Mouse (Mus musculus) neural tube, embryonic 11.5 days (tissue): ENCODE data around the gene D930007J09Rik. TPM values are rescaled to one million over a fixed set of nuclear protein-coding genes. Genes with fewer than 3 reads are reported as not detected.

Source experiments
- ATAC-seq: fragments of 200-750 bp; cut with Nextera tagmentation; 2 replicates; pipeline ENCODE4 v1.8.0; 2017; ENCODE audit warnings: moderate number of reproducible peaks, mild to moderate bottlenecking, moderate TSS enrichment, moderate library complexity; ENCODE audit not compliant: insufficient read depth, low FRiP score, low TSS enrichment
- DNase-seq: peaks from one replicate; pipeline ENCODE4 v3.0.0-alpha.2; 2015; ENCODE audit warnings: low spot score
- H3K27ac ChIP-seq: fragments of 300-500 bp; sonication (generic); 2 replicates; pipeline ENCODE4 v1.5.1; 2014; ENCODE audit warnings: low read depth, mild to moderate bottlenecking, low read length
- H3K27me3 ChIP-seq: fragments of 300-500 bp; sonication (generic); 2 replicates; pipeline ENCODE4 v1.6.1; 2014; ENCODE audit warnings: mild to moderate bottlenecking, low read length, mixed read lengths; ENCODE audit not compliant: control insufficient read depth, insufficient read depth
- H3K36me3 ChIP-seq: fragments of 300-500 bp; sonication (generic); 2 replicates; pipeline ENCODE4 v1.6.1; 2014; ENCODE audit warnings: mild to moderate bottlenecking, low read length, moderate library complexity, mixed read lengths; ENCODE audit not compliant: control insufficient read depth, insufficient read depth
- H3K4me1 ChIP-seq: fragments of 300-500 bp; sonication (generic); 2 replicates; pipeline ENCODE4 v1.6.1; 2014; ENCODE audit warnings: low read length, mixed read lengths; ENCODE audit not compliant: control insufficient read depth, insufficient read depth
- H3K4me2 ChIP-seq: fragments of 300-500 bp; sonication (generic); 2 replicates; pipeline ENCODE4 v1.6.1; 2014; ENCODE audit warnings: low read depth, mild to moderate bottlenecking, moderate library complexity
- H3K4me3 ChIP-seq: fragments of 300-500 bp; sonication (generic); 2 replicates; pipeline ENCODE4 v1.5.1; 2014; ENCODE audit warnings: low read depth, low read length
- H3K9ac ChIP-seq: fragments of 300-500 bp; sonication (generic); 2 replicates; pipeline ENCODE4 v1.6.1; 2014; ENCODE audit warnings: mild to moderate bottlenecking, low read length
- H3K9me3 ChIP-seq: fragments of 300-500 bp; sonication (generic); 2 replicates; pipeline ENCODE4 v1.6.1; 2016; ENCODE audit warnings: low read length; ENCODE audit not compliant: control insufficient read depth
- WGBS: fragments of 180-500 bp; shearing (Covaris S2); extraction: QIAGEN DNeasy Blood & Tissue Kit; methylation state at CpG from one replicate; pipeline ENCODE4 v1.1.7; 2014; 5-methylcytosine and 5-hydroxymethylcytosine counted together
- polyA plus RNA-seq: library from polyadenylated mRNA; unstranded; fragments of >200 nt; fragmentation: Nextera tagmentation; extraction: Ambion mirVana; gene quantifications from 2 replicates; pipeline ENCODE4 v1.2.1, GENCODE M21; 2014

D930007J09Rik gene
- polyA plus RNA-seq, 1 experiment from 2014 or later, result not detected

DNA sequence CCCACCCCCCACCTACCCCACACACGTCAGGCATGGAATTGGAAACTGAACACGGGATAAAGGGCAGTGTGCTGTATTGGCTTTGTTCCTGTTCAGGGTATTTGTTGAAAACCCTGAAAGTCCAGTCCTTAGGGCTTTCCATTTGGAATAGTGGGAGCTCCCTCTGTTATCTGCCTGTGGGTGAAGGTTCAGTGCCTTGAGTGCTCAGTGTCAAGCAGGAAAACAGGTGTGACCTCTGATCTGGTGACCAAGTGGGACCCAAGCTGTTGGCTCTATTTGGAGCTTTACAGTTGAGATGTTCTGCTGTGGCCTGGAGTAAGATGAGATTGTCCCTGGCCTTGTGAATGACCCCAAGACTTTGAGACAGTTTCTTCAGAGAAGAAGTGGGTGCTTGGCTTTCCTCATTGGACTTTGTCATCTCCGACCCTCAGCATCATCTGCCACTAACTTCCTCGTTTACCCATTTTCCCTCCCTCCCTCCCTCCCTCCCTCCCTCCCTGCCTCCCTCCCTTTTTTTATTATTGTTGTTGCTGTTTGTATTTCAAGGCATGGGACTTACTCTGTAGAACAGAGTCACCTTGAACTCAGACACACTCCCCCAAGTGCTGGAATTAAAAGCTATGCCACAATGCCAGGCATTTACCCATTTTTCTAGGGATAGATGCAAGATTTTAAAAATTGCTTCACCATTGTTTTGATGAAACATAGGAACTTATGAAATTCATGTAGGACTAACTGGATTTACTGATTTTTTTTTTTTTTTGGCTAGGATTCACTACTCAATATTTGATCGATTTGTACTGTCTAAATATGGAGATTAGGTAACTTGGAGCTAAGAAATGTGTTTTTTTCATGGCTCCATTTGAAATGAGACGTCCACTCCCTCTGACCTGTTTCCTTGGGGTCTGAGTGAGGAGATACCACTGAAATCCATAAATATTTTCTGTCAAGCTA, 22.0 kb upstream of the D930007J09Rik start:
- WGBS, result 79% methylated on average over 6 of the region's 6 CpGs
- no peaks in the 10 kb centered on the region for H3K27me3 ChIP-seq
- ATAC-seq, result no peak
- H3K4me2 ChIP-seq, result no peak overlapping the region
- no peak overlapping the region for H3K9ac ChIP-seq
- H3K9me3 ChIP-seq, result no peaks in the 10 kb centered on the region
- no peak overlapping the region for H3K27ac ChIP-seq
- DNase-seq, result no peak
- H3K4me3 ChIP-seq, result no peak overlapping the region
- no peaks in the 10 kb centered on the region for H3K4me1 ChIP-seq
- peaks cover 5% of the 10 kb centered on the region; the same call in 1 of the 2 replicates for H3K36me3 ChIP-seq

DNA sequence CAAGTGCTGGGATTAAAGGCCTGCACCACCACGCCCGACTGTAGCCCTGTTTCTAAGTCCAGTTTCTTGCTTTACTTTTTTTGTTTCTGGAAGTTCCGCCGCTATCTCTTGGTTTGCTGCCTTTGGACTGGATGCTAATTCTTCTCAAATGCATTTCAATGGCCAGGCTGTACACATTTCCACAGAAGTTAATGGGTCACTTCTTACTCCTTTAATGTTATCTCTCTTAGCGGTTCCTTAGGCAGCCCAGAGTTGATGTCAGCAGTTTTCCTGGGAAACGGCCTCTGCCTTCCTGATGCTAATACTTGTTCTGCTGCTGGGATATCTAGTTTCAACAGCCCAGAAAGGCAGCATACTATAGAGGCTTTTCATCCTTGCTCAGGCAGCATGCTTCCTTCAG, 20.5 kb upstream of the D930007J09Rik start:
- no peak overlapping the region for H3K4me3 ChIP-seq
- ATAC-seq, result no peak
- H3K27ac ChIP-seq, result no peak overlapping the region
- H3K27me3 ChIP-seq, result no peaks in the 10 kb centered on the region
- H3K9me3 ChIP-seq, result no peaks in the 10 kb centered on the region
- H3K4me1 ChIP-seq, result no peaks in the 10 kb centered on the region
- no peak for DNase-seq
- no peak overlapping the region for H3K4me2 ChIP-seq
- WGBS, result 89% methylated on average over 6 of the region's 6 CpGs
- H3K9ac ChIP-seq, result no peak overlapping the region
- H3K36me3 ChIP-seq, result peaks cover 5% of the 10 kb centered on the region

DNA sequence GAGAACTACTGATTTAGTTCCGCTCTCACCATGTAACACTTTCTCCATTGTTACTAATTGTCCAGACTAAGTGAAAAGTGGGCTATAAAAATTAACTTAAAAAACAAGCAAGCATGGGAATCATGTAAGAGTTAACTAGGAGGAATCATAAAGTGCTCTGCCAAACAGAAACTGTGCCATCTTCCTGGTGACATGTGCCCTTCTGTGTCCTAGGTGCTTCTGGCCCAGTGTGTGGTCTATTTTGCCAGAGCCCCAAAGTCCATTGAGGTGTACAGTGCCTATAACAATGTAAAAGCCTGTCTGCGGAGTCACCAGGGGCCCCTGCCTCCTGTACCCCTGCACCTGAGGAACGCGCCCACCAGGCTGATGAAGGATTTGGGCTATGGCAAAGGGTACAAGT, 19.0 kb upstream of the D930007J09Rik start:
- Histone ChIP-seq H3K27me3 (no peaks in the 10 kb centered on the region), H3K4me1 (no peaks in the 10 kb centered on the region), H3K9me3 (no peaks in the 10 kb centered on the region), H3K4me2 (no peak overlapping the region), H3K9ac (no peak overlapping the region), H3K4me3 (no peak overlapping the region), H3K27ac (no peak overlapping the region), H3K36me3 (peaks cover 6% of the 10 kb centered on the region)
- no peak for ATAC-seq
- WGBS, result 96% methylated on average over 4 of the region's 4 CpGs
- DNase-seq, result no peak

DNA sequence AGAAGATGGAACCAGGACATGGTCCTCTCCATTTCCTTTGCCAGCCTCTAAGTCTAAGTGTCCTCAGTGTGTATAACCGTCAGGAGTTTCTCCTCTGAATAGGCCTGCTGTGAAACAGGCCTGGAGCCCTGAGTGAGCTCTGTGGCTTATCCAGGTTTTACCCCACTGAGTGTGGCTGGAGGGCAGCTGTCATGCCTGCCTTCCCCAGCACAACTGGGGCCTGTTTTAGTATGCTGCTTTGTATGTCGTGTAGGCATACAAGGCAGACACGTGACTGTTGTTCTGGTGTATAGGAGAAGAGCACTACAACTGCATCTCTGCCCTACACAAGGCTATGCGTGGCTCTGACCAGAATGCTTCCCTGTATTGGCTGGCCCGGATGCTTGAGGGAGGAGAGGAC, 17.3 kb upstream of the D930007J09Rik start:
- Histone ChIP-seq H3K4me3 (no peak overlapping the region), H3K4me2 (no peak overlapping the region), H3K9me3 (no peaks in the 10 kb centered on the region), H3K27ac (no peak overlapping the region), H3K27me3 (no peaks in the 10 kb centered on the region), H3K4me1 (no peaks in the 10 kb centered on the region), H3K36me3 (peaks cover 6% of the 10 kb centered on the region), H3K9ac (no peak overlapping the region)
- WGBS, result 94% methylated on average over 5 of the region's 5 CpGs
- DNase-seq, result no peak
- ATAC-seq, result no peak

DNA sequence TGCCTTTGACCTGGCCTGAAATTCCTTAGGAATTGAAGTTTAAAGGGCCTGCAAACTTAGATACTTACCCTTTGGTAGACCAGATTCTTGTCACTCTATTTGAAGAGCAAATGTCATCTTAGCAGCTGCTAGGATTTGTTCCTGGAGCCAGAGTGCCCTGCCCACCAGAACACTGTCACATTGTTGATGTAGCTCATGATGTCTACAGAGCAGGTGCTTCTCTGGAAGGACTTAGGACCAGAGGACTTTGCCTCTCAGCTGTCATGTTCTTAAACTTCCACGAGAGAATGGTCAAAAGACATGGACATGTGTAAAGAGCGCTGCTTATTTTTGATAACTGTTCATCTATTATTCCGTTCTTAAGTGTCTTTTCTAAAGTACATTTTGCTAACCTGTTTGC, 16.6 kb upstream of the D930007J09Rik start:
- ATAC-seq, result no peak
- Histone ChIP-seq H3K4me3 (no peak overlapping the region), H3K9ac (no peak overlapping the region), H3K4me2 (no peak overlapping the region), H3K27ac (no peak overlapping the region), H3K27me3 (no peaks in the 10 kb centered on the region), H3K36me3 (peaks cover 6% of the 10 kb centered on the region), H3K4me1 (no peaks in the 10 kb centered on the region), H3K9me3 (no peaks in the 10 kb centered on the region)
- DNase-seq, result no peak
- WGBS, result 95% methylated on average over 3 of the region's 3 CpGs

DNA sequence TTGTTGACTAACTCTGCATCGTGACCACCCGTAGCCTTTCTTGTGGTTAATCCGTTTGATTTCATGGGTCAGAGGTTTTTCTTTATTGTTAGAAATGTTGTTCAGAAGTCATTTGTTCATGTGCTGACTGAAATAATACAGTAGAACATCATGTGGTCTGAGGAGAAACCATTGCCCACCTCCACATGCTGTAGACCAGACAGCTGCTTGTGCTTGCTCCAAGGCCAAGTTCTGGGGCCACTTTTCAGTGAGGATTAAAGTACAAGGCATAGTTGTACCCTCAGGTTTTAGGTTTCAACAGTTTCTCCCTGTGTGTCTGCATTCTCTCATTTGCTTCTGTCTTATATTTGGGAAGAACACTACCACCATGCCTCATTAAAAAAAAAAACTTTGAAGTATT, 5.0 kb upstream of the D930007J09Rik start:
- H3K27me3 ChIP-seq, result no peaks in the 10 kb centered on the region
- H3K9me3 ChIP-seq, result no peaks in the 10 kb centered on the region
- ATAC-seq (no peak), DNase-seq (no peak)
- no peak overlapping the region for H3K4me2 ChIP-seq
- H3K4me1 ChIP-seq, result no peaks in the 10 kb centered on the region
- 79% methylated on average over 3 of the region's 3 CpGs for WGBS
- peaks cover 2% of the 10 kb centered on the region; the same call in 1 of the 2 replicates for H3K36me3 ChIP-seq
- no peak overlapping the region for H3K9ac ChIP-seq
- H3K4me3 ChIP-seq, result no peak overlapping the region
- no peak overlapping the region for H3K27ac ChIP-seq

DNA sequence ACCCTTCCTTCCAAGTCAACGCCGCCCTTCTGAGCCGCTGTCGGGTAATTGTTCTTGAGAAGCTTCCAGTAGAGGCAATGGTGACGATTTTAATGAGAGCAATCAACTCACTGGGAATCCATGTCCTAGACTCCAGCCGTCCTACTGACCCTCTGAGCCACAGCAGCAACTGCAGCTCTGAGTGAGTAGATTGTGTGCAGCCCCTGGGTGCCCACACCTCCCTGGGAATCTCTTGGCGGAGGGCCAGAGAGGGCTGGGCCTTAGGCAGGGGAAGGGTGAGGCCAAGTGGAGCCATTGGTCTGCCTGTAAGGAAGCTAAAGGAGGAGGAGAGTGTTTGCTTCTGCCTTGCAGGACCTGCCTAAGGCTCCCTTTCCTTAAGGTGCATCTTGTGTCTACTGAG, 4.2 kb upstream of the D930007J09Rik start:
- Histone ChIP-seq H3K27ac (no peak overlapping the region), H3K4me1 (no peaks in the 10 kb centered on the region), H3K9me3 (no peaks in the 10 kb centered on the region), H3K27me3 (no peaks in the 10 kb centered on the region), H3K36me3 (peaks cover 2% of the 10 kb centered on the region; the same call in 1 of the 2 replicates), H3K9ac (no peak overlapping the region), H3K4me3 (no peak overlapping the region), H3K4me2 (no peak overlapping the region)
- DNase-seq (no peak), ATAC-seq (no peak)
- WGBS, result 81% methylated on average over 7 of the region's 7 CpGs

DNA sequence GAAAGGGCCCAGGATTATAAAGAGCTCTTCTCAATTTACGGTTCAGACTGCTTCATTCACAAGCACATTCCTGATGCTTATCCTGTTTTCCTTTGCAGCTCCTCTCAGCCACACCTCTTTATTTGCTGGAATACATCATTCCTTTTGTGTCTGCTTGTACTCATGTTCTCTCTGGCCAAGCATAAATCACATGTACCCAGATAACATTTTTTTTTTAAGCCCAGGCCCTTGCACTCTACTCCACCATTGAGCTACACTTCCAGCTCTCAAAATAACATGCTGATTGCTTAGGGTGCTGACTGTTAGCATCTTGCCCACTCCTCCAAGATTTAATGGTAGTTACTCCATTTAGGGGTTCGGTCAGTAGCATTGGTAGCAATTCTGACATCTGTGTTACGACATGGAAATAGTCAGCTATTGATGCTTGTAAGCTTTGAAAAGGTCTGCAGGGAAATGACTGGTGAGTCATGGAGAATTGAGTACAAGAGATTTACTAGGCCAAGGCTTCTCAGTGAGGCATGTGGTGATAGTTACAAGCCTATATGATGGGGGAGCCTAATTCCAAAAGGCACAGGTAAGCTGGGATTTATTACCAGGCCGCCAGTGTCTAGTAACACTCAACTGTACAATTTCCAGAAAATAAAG, 1.2 kb upstream of the D930007J09Rik start:
- peak overlapping the region; percentile 80 for H3K4me2 ChIP-seq
- DNase-seq (no peak), ATAC-seq (no peak)
- H3K27me3 ChIP-seq, result no peaks in the 10 kb centered on the region
- no peaks in the 10 kb centered on the region for H3K9me3 ChIP-seq
- no peak overlapping the region for H3K27ac ChIP-seq
- no peak overlapping the region for H3K4me3 ChIP-seq
- H3K9ac ChIP-seq, result no peak overlapping the region
- H3K4me1 ChIP-seq, result no peaks in the 10 kb centered on the region
- 64% methylated on average over 4 of the region's 4 CpGs for WGBS
- peaks cover 2% of the 10 kb centered on the region; the same call in 1 of the 2 replicates for H3K36me3 ChIP-seq
